Mouse (Mus musculus) hindbrain, embryonic 11.5 days (tissue): ENCODE results near the gene Ncoa7. TPM values are rescaled to one million over a fixed set of nuclear protein-coding genes. Genes with fewer than 3 reads are reported as not detected.
A peak's percentile ranks its signal among the peaks of the same experiment; 100 is the strongest.

Experiments
- ATAC-seq: fragments of 200-750 bp; cut with Nextera tagmentation; 2 replicates; pipeline ENCODE4 v1.8.0; 2017; ENCODE audit warnings: mild to moderate bottlenecking, moderate TSS enrichment, moderate library complexity; ENCODE audit not compliant: low FRiP score
- DNase-seq: peaks from one replicate; pipeline ENCODE4 v3.0.0-alpha.2; 2015; ENCODE audit warnings: low spot score
- H3K27ac ChIP-seq: fragments of 300-500 bp; sonication (generic); 2 replicates; pipeline ENCODE4 v1.5.1; 2014; ENCODE audit warnings: mild to moderate bottlenecking, low read depth, low read length
- H3K27me3 ChIP-seq: fragments of 300-500 bp; sonication (generic); 2 replicates; pipeline ENCODE4 v1.6.1; 2014; ENCODE audit warnings: mild to moderate bottlenecking, low read length, moderate library complexity, mixed read lengths; ENCODE audit not compliant: control insufficient read depth, insufficient read depth
- H3K36me3 ChIP-seq: fragments of 300-500 bp; sonication (generic); 2 replicates; pipeline ENCODE4 v1.6.1; 2014; ENCODE audit warnings: mild to moderate bottlenecking, low read length, moderate library complexity, mixed read lengths; ENCODE audit not compliant: control insufficient read depth, insufficient read depth
- H3K4me1 ChIP-seq: fragments of 300-500 bp; sonication (generic); replicated peaks from 2 replicates; pipeline ENCODE4 v1.6.1; 2014; ENCODE audit warnings: low read length, mixed read lengths; ENCODE audit not compliant: control insufficient read depth, insufficient read depth
- H3K4me2 ChIP-seq: fragments of 300-500 bp; sonication (generic); replicated peaks from 2 replicates; pipeline ENCODE4 v1.6.1; 2014; ENCODE audit warnings: mild to moderate bottlenecking, low read depth, low read length
- H3K4me3 ChIP-seq: fragments of 300-500 bp; sonication (generic); 2 replicates; pipeline ENCODE4 v1.5.1; 2014; ENCODE audit warnings: low read depth, low read length
- H3K9ac ChIP-seq: fragments of 300-500 bp; sonication (generic); 2 replicates; pipeline ENCODE4 v1.6.1; 2014; ENCODE audit warnings: low read depth, low read length
- H3K9me3 ChIP-seq: fragments of 300-500 bp; sonication (generic); 2 replicates; pipeline ENCODE4 v1.6.1; 2016; ENCODE audit warnings: low read length; ENCODE audit not compliant: control insufficient read depth
- WGBS: fragments of 180-500 bp; shearing (Covaris S2); extraction: QIAGEN DNeasy Blood & Tissue Kit; methylation state at CpG from one replicate; pipeline ENCODE4 v1.1.7; 2014; 5-methylcytosine and 5-hydroxymethylcytosine counted together
- polyA plus RNA-seq: library from polyadenylated mRNA; unstranded; fragments of >200 nt; fragmentation: Nextera tagmentation; extraction: Ambion mirVana; gene quantifications from 2 replicates; pipeline ENCODE4 v1.2.1, GENCODE M21; 2014

Ncoa7 gene
- polyA plus RNA-seq, 1 experiment from 2014 or later, result 9.3 TPM

DNA sequence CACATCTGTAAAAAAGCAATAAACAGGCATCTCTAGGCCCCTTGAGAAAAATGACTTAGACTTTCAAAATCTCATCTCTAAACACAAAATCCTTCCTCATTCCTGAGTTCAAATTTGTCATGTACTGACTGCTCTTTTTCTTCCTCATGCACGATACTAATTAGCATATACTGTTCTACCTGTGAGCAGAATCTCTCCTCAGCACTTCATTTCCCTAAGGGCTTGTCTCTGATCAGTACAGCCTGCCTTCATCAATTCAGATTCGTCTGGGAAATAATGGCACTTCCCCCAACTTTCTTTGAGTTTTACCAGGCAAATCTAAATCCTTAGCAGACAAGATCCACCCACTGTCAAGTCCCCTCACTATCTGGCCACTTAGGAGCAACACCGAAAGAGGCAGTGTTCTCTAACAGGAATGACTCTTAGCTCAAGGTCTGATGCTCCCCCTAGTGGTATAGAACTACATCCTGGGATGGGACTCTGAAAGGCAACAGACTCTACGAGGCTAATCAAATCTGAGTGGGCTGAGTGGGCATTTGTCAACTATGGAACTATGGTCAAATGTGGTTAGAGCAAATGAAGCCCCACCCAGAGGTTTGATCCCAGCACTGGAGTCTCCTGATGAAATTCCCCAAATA is 84.3 kb downstream of the Ncoa7 start:
- Histone ChIP-seq H3K9ac (no peak overlapping the region), H3K36me3 (no peaks in the 10 kb centered on the region), H3K9me3 (no peaks in the 10 kb centered on the region), H3K4me2 (no peak overlapping the region), H3K27me3 (no peaks in the 10 kb centered on the region), H3K4me1 (no peaks in the 10 kb centered on the region), H3K4me3 (no peak overlapping the region), H3K27ac (no peak overlapping the region)
- DNase-seq, result peak; percentile 64
- peak; percentile 87; the same call in 1 of the 2 replicates for ATAC-seq
- 32% methylated on average over 4 of the region's 4 CpGs for WGBS

DNA sequence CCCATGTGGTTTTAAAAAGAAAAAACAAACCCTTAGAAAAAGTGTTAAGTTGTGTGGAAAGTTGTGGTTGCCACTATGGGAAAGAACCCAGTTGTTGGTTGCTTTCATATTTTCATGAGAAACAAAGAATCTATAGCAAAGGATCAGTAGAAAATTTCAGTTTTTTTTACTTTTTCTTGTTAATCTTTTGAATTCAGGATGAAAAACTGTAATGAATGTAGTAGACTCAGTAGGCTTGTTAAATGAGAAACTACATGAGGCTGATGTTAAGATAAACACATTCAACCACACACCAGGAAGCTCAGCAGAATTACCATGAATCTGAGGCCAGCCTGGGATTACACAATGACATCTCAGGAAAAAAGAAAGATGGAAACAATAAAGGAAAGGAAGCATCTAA is 87.0 kb downstream of the Ncoa7 start:
- DNase-seq, result no peak
- H3K4me3 ChIP-seq, result no peak overlapping the region
- H3K27me3 ChIP-seq, result no peaks in the 10 kb centered on the region
- no peak for ATAC-seq
- no peak overlapping the region for H3K9ac ChIP-seq
- H3K4me2 ChIP-seq, result no peak overlapping the region
- H3K4me1 ChIP-seq, result no peaks in the 10 kb centered on the region
- no peaks in the 10 kb centered on the region for H3K36me3 ChIP-seq
- no peaks in the 10 kb centered on the region for H3K9me3 ChIP-seq
- no peak overlapping the region for H3K27ac ChIP-seq

DNA sequence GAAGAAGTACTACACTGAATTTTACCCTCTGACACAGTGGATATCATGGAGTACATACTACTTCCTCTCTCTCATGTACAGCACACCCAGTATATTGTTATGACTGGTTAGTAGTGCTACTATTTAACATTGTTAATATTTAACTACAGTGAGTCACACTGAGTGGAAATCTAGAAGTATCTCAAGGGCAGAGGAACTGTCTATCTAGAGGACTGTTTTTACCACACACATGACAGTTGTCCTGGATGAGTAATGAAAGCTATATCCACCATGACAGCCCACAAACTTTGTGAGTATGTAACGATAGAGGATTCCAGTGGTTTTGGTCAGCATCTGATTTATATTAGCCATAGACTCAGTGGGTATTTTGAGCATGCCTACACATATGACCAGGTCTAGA is 90.6 kb downstream of the Ncoa7 start:
- H3K9ac ChIP-seq, result no peak overlapping the region
- H3K27me3 ChIP-seq, result no peaks in the 10 kb centered on the region
- H3K27ac ChIP-seq, result no peak overlapping the region
- H3K4me2 ChIP-seq, result no peak overlapping the region
- ATAC-seq (no peak), DNase-seq (no peak)
- no peak overlapping the region for H3K4me3 ChIP-seq
- H3K4me1 ChIP-seq, result no peaks in the 10 kb centered on the region
- 93% methylated on average over 1 of the region's 1 CpGs for WGBS
- H3K36me3 ChIP-seq, result no peaks in the 10 kb centered on the region
- H3K9me3 ChIP-seq, result no peaks in the 10 kb centered on the region

DNA sequence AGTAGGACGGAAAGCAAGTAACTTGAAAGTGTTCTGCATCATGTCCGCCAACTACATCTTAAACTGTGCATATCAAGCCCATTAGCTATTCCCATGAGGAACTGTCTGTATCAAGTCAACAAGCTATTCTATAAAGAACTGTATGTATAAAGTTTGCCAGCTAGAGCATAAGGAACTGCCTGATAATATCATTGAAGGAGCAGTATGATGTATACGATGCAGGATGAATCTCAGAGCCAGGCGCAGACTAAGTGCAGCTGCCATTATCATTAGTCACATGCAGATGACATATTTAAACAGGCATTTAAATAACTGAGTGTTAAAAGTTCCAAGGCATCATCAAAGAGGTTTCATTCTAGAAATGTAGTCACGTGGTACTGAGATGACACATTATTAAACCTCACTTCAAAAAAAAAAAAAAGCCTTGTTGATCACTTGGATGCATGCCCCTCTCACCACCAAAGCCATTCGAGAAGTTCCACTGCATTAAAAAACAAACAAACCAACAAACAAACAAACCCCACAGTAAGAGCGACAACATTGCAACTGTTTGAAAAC is 93.2 kb downstream of the Ncoa7 start:
- H3K4me1 ChIP-seq, result no peaks in the 10 kb centered on the region
- ATAC-seq (no peak), DNase-seq (no peak)
- no peak overlapping the region for H3K9ac ChIP-seq
- H3K4me2 ChIP-seq, result no peak overlapping the region
- H3K4me3 ChIP-seq, result no peak overlapping the region
- no peak overlapping the region for H3K27ac ChIP-seq
- no peaks in the 10 kb centered on the region for H3K27me3 ChIP-seq
- H3K9me3 ChIP-seq, result no peaks in the 10 kb centered on the region
- H3K36me3 ChIP-seq, result no peaks in the 10 kb centered on the region
- 92% methylated on average over 7 of the region's 7 CpGs for WGBS

DNA sequence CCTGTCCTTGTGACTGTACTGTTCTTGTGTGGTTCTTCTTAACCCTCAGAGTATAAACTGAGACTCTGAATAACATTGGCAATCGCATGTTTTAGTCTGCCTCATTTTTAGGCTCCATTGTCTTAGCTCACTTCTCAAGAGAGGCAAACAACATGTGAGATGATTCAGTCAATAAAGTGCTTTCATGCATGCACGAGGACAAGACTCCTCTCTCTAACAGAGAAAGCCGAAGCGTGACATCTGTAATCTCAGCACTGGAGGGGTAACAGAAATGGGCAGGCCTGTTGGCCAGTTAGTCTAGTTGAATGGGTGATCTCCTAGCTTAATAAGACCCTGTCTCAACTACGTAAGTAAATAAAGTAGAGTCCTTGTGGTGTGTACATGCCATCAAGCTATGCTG is 95.1 kb downstream of the Ncoa7 start:
- ATAC-seq, result no peak

DNA sequence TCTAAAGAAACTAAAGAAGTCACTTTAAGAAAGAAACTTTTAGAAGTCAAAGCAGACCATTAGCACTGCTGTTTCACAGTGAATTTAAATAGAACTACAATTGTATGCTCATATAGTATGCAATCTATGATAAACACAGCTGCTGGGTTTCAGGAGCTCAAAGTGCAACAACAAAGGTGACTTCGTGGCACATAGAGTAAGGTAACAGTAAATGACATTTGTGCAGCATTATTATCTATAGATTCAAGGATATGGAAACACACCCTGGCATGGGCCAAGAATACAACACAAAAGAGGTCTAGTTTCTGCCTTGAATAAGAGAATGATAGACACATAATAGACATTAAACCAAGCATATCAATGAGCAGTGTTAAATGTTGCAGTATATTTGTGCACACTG is 100.5 kb downstream of the Ncoa7 start:
- H3K27ac ChIP-seq, result no peak overlapping the region
- WGBS, result 93% methylated on average over 1 of the region's 1 CpGs
- no peaks in the 10 kb centered on the region for H3K4me1 ChIP-seq
- H3K36me3 ChIP-seq, result no peaks in the 10 kb centered on the region
- DNase-seq, result no peak
- H3K4me2 ChIP-seq, result no peak overlapping the region
- ATAC-seq, result no peak
- H3K9me3 ChIP-seq, result no peaks in the 10 kb centered on the region
- no peak overlapping the region for H3K9ac ChIP-seq
- no peak overlapping the region for H3K4me3 ChIP-seq
- H3K27me3 ChIP-seq, result no peaks in the 10 kb centered on the region

More for the DNA sequence above, 95.1 kb downstream of the Ncoa7 start:
- DNase-seq, result no peak
- Histone ChIP-seq H3K9me3 (no peaks in the 10 kb centered on the region), H3K36me3 (no peaks in the 10 kb centered on the region), H3K27ac (no peak overlapping the region), H3K4me1 (no peaks in the 10 kb centered on the region), H3K27me3 (no peaks in the 10 kb centered on the region), H3K4me2 (no peak overlapping the region), H3K4me3 (no peak overlapping the region), H3K9ac (no peak overlapping the region)
- 87% methylated on average over 5 of the region's 5 CpGs for WGBS

DNA sequence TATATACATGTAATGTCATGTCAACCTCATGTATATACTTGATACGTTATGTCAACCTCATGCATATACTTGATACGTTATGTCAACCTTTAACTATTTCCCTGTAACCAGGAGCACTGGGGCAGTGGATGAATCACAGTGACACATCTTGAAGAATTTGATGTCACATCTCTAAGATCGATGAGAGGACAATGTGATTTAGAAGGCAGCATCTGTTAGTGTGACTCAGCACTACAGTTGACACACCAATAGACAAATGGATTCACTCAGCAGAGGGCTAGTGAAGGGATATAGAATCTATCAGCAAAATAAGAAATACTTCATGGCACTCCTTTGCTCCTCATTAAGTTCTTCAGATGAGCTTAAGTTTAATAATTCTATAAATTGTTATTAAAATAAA is 116.3 kb downstream of the Ncoa7 start:
- H3K36me3 ChIP-seq, result no peaks in the 10 kb centered on the region
- H3K4me1 ChIP-seq, result no peaks in the 10 kb centered on the region
- no peaks in the 10 kb centered on the region for H3K9me3 ChIP-seq
- 92% methylated on average over 3 of the region's 3 CpGs for WGBS
- H3K4me2 ChIP-seq, result no peak overlapping the region
- no peak for ATAC-seq
- DNase-seq, result no peak
- H3K27me3 ChIP-seq, result no peaks in the 10 kb centered on the region
- H3K9ac ChIP-seq, result no peak overlapping the region
- no peak overlapping the region for H3K27ac ChIP-seq
- H3K4me3 ChIP-seq, result no peak overlapping the region

DNA sequence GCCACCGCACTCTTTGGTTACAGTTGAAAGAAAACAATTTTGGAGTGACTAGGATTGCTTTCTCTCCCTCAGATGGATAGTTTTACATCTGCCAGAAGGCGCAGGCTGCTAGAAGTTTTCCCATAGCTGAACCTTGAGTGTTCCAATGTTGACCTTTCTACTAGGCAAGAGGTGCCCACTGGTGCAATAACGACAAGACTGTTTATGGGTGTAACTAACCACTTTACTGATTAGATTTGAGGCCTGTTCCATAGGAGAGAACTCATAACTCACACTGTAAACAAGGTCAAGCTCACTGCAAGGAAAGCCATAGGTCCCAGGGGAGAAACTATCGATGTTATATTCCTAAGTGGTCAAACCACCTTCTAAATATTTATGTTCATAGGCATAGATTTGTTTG is 119.7 kb downstream of the Ncoa7 start:
- H3K4me3 ChIP-seq, result no peak overlapping the region
- ATAC-seq (no peak), DNase-seq (no peak)
- no peak overlapping the region for H3K27ac ChIP-seq
- no peaks in the 10 kb centered on the region for H3K9me3 ChIP-seq
- H3K9ac ChIP-seq, result no peak overlapping the region
- H3K4me2 ChIP-seq, result no peak overlapping the region
- no peaks in the 10 kb centered on the region for H3K4me1 ChIP-seq
- H3K27me3 ChIP-seq, result no peaks in the 10 kb centered on the region
- 93% methylated on average over 4 of the region's 4 CpGs for WGBS
- no peaks in the 10 kb centered on the region for H3K36me3 ChIP-seq

DNA sequence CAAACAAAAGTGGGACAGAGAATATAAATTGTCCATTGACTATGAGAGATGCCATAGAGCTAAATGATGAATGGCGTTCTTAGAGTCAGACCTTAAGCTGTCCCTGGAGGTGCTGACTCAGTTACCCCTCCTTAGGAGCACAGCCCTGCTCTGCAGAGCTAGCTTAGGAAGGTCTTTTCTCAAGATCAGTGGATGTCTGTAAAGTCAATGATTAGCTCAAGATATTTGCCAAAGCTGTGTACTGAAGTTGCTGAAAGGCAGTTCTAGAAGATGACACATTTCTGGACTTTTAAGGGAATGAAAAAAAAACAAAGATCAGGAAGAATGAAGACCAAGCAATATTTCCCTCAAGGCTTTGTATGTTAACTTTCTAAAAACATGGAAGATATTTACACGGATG is 123.4 kb downstream of the Ncoa7 start:
- H3K4me3 ChIP-seq, result no peak overlapping the region
- H3K9me3 ChIP-seq, result no peaks in the 10 kb centered on the region
- H3K27ac ChIP-seq, result no peak overlapping the region
- no peak overlapping the region for H3K9ac ChIP-seq
- DNase-seq (no peak), ATAC-seq (no peak)
- H3K4me2 ChIP-seq, result no peak overlapping the region
- H3K36me3 ChIP-seq, result no peaks in the 10 kb centered on the region
- 86% methylated on average over 2 of the region's 2 CpGs for WGBS
- no peaks in the 10 kb centered on the region for H3K4me1 ChIP-seq
- no peaks in the 10 kb centered on the region for H3K27me3 ChIP-seq
